Mouse (Mus musculus) ES-E14 (cell line): Measurements from ENCODE around the gene Gpcpd1. TPM values are rescaled to one million over a fixed set of nuclear protein-coding genes. Genes with fewer than 3 reads are reported as not detected.

ENCODE experiments used
- DNase-seq: peaks from one replicate; pipeline ENCODE4 v3.0.0-alpha.2; 2013; ENCODE audit warnings: low read depth, low spot score
- H3K27ac ChIP-seq: 2 replicates; pipeline ENCODE4 v1.5.1; 2012; ENCODE audit warnings: low read depth, mild to moderate bottlenecking, low read length, moderate library complexity, mixed read lengths; ENCODE audit not compliant: poor library complexity, insufficient read depth, severe bottlenecking
- H3K36me3 ChIP-seq: 2 replicates; pipeline ENCODE4 v1.6.1; 2012; ENCODE audit warnings: mild to moderate bottlenecking, low read length, moderate library complexity, mixed read lengths; ENCODE audit not compliant: control insufficient read depth, poor library complexity, insufficient read depth, severe bottlenecking
- H3K4me1 ChIP-seq, 2 experiments: fragments of 150-350 bp in 1 of 2; sonication (generic) in 1 of 2; 2 replicates each; pipeline ENCODE4 v1.6.1; 2012; ENCODE audit warnings: low read length in 2 of 2, mild to moderate bottlenecking in 1 of 2, mixed read lengths in 1 of 2; ENCODE audit not compliant: control insufficient read depth in 2 of 2, insufficient read depth in 2 of 2, poor library complexity in 1 of 2
- H3K4me3 ChIP-seq, 2 experiments: fragments of 150-350 bp in 1 of 2; sonication (generic) in 1 of 2; 2 replicates each; pipeline ENCODE4 v1.5.1; 2012; ENCODE audit warnings: low read length in 2 of 2, low read depth in 1 of 2, mild to moderate bottlenecking in 1 of 2, mixed read lengths in 1 of 2; ENCODE audit not compliant: insufficient read depth in 1 of 2, poor library complexity in 1 of 2, severe bottlenecking in 1 of 2
- H3K9ac ChIP-seq: 2 replicates; pipeline ENCODE4 v1.6.1; 2012; ENCODE audit warnings: low read depth, mild to moderate bottlenecking, low read length, mixed read lengths; ENCODE audit not compliant: poor library complexity, insufficient read depth, severe bottlenecking
- H3K9me3 ChIP-seq: fragments of 150-350 bp; sonication (generic); 2 replicates; pipeline ENCODE4 v1.6.1; 2012; ENCODE audit warnings: low read depth, mild to moderate bottlenecking, low read length; ENCODE audit not compliant: control insufficient read depth, insufficient read depth
- CHD2 ChIP-seq: IDR thresholded peaks from 2 replicates; pipeline ENCODE4 v1.6.1; 2014; ENCODE audit warnings: mild to moderate bottlenecking, low read depth, low read length, inconsistent platforms
- HCFC1 ChIP-seq: IDR thresholded peaks from 2 replicates; pipeline ENCODE4 v1.6.1; 2012; ENCODE audit warnings: low read length, inconsistent platforms, borderline replicate concordance; ENCODE audit not compliant: insufficient read depth
- MAFK ChIP-seq: IDR thresholded peaks from 2 replicates; pipeline ENCODE4 v1.6.1; 2014; ENCODE audit warnings: mild to moderate bottlenecking, low read depth, low read length, inconsistent platforms; ENCODE audit not compliant: insufficient read depth
- ZC3H11A ChIP-seq: IDR thresholded peaks from 2 replicates; pipeline ENCODE4 v1.6.1; 2012; ENCODE audit warnings: low read depth, mild to moderate bottlenecking, inconsistent platforms, low read length, borderline replicate concordance
- ZNF384 ChIP-seq: IDR thresholded peaks from 2 replicates; pipeline ENCODE4 v1.6.1; 2012; ENCODE audit warnings: low read depth, low read length, inconsistent platforms
- in situ Hi-C, 2 experiments: fragments of 600-800 bp; cut with MboI; formaldehyde crosslinking; loops; one replicate each; pipeline ENCODE4 v1.15.1; 2025; ENCODE audit warnings: low sequenced_read_pairs in 2 of 2, inconsistent platforms in 1 of 2; ENCODE audit not compliant: unreplicated experiment in 2 of 2
- total RNA-seq: library from RNA; depleted of rRNA; stranded (reverse); fragments of 300-350 nt; gene quantifications from 2 replicates; pipeline ENCODE4 v1.2.3, GENCODE M21; 2012

Gene Gpcpd1
- total RNA-seq, 1 experiment = 14.5 TPM

DNA sequence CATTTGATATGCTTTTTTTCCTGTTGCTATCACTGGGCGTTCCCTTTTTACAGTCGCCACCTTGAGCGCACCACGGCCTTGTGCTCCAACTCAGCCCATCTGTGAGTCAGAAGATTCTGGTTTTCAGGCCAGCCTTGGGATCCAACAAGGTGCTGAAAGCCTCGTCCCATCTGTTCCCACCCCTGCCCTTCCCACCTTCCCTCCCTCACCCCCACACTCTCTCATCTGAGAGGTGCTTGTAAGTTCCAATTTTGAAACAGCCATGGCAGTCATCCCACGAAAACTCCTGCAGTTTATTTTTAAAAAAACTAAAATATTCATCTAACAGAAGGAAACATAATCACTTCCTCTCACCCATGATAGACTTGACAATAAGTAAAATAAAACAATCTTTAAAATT is 80.0 kb downstream of the Gpcpd1 start:
- in situ Hi-C loops = loop anchor here in 1 of 2 experiments (25.0 kb wide), 1 partner anchor 405 kb away; no protein-coding TSS in a partner anchor
- Histone ChIP-seq H3K4me1 (peaks cover 6 to 8% of the 10 kb centered on the region in 2 experiments; a peak in 3 of 4 replicates), H3K9me3 (no peaks in the 10 kb centered on the region), H3K36me3 (no peaks in the 10 kb centered on the region), H3K4me3 (no peak overlapping the region), H3K9ac (no peak overlapping the region), H3K27ac (no peak overlapping the region)
- TF ChIP-seq HCFC1 = no peak
- TF ChIP-seq CHD2 = no peak
- no peak for TF ChIP-seq MAFK
- DNase-seq = no peak

DNA sequence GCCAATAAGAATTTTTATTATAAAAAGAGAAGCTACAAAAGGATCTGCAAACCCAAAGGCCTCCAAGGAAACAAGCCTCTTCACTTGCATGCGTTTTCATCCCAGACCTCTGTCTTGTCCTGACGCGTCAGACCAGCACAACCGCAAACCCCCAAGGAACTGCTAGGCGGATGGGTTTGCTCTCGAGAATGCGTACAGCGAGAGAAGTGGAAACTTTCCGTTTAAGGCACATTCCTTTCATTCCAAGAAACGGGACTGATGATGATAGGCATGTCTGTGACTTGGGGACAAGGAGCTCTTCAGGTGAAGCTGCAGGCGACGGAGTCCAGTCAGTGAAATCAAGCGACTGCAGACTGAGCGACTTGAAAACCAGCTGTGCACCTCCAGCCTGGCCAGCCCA is 80.4 kb downstream of the Gpcpd1 start:
- in situ Hi-C loops = loop anchor here in 1 of 2 experiments (25.0 kb wide), 1 partner anchor 405 kb away; no protein-coding TSS in a partner anchor
- H3K9me3 ChIP-seq = no peaks in the 10 kb centered on the region
- peak overlapping the region in 1 of 2 experiments; percentile 4; a peak in 1 of 4 replicates for H3K4me3 ChIP-seq
- TF ChIP-seq HCFC1 = no peak
- no peak overlapping the region for H3K27ac ChIP-seq
- peaks cover 6 to 8% of the 10 kb centered on the region in 2 experiments; a peak in 3 of 4 replicates for H3K4me1 ChIP-seq
- no peak for DNase-seq
- no peaks in the 10 kb centered on the region for H3K36me3 ChIP-seq
- no peak overlapping the region for H3K9ac ChIP-seq

DNA sequence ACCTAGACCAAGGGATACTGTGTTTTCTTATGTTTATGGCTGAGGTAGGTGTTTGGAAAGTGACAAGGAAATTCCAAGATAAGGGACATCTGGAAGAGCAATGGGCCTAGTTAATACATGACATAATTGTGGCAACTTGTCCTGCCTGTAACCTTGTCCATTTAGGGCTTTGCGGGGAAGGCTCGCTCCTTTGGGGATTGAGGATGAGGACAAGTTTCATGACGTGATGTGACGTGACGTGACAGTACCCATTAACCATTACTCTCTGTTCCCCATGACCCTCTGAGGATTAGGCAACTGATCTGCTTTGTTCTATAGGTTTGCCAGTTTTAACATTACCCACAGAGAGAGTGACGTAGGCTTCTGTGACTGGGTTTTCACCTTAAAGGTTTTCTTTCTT is 81.7 kb downstream of the Gpcpd1 start:
- H3K9me3 ChIP-seq = no peaks in the 10 kb centered on the region
- peaks cover 6 to 8% of the 10 kb centered on the region in 2 experiments; a peak in 3 of 4 replicates for H3K4me1 ChIP-seq
- no peak overlapping the region for H3K4me3 ChIP-seq
- no peaks in the 10 kb centered on the region for H3K36me3 ChIP-seq
- DNase-seq = no peak
- in situ Hi-C loops = loop anchor here in 1 of 2 experiments (25.0 kb wide), 1 partner anchor 406 kb away; no protein-coding TSS in a partner anchor
- H3K27ac ChIP-seq = no peak overlapping the region
- H3K9ac ChIP-seq = no peak overlapping the region
- TF ChIP-seq ZNF384 (no peak), HCFC1 (no peak), CHD2 (no peak), ZC3H11A (no peak), MAFK (no peak)

DNA sequence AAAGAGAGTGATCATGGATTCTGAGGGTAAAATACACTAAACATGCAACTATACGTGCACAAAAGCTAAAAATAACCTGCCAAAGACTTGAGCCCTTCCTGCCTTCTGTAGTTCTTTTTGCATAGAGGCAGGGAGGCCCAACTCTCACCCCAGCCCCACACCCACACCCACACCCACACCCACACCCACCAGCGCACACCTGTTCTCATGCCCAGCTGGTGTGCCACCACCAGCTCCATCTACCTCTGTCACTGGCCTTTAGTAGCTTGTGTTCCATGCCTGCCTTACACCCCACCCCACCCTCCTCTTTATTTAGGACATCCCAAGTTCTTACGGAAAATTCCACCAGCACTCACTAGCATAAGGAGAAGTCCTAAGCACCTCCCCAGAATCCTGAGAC is 89.2 kb downstream of the Gpcpd1 start:
- no peaks in the 10 kb centered on the region for H3K36me3 ChIP-seq
- no peak for DNase-seq
- TF ChIP-seq HCFC1 = no peak
- no peak for TF ChIP-seq ZNF384
- TF ChIP-seq ZC3H11A = no peak
- TF ChIP-seq MAFK = no peak
- no peak for TF ChIP-seq CHD2
- 0 out of 4 replicates have a peak, but pooled peaks cover 0 to 2% of the 10 kb centered on the region in 2 experiments for H3K4me1 ChIP-seq
- H3K9me3 ChIP-seq = no peaks in the 10 kb centered on the region
- no peak overlapping the region for H3K27ac ChIP-seq
- no peak overlapping the region for H3K9ac ChIP-seq
- no peak overlapping the region for H3K4me3 ChIP-seq
- in situ Hi-C loops = no loop called here
